Mouse (Mus musculus) liver, embryonic 14.5 days (tissue): Measurements from ENCODE around the gene Tardbp. TPM values are rescaled to one million over a fixed set of nuclear protein-coding genes. Genes with fewer than 3 reads are reported as not detected.

Experiments used
- ATAC-seq: fragments of 200-750 bp; cut with Nextera tagmentation; 2 replicates; pipeline ENCODE4 v1.8.0; 2017; ENCODE audit warnings: moderate number of reproducible peaks, mild to moderate bottlenecking, moderate library complexity; ENCODE audit not compliant: insufficient read depth
- DNase-seq, 3 experiments: peaks; one replicate each; pipeline ENCODE4 v3.0.0-alpha.2; 2012 to 2013; ENCODE audit warnings: low read depth in 3 of 3, low spot score in 3 of 3
- H3K27ac ChIP-seq: fragments of 300-500 bp; sonication (generic); 2 replicates; pipeline ENCODE4 v1.5.1; 2014; ENCODE audit warnings: moderate library complexity, mild to moderate bottlenecking, control low read depth, inconsistent platforms
- H3K27me3 ChIP-seq: fragments of 300-500 bp; sonication (generic); 2 replicates; pipeline ENCODE4 v1.6.1; 2014; ENCODE audit warnings: mild to moderate bottlenecking, low read length, moderate library complexity; ENCODE audit not compliant: control insufficient read depth, insufficient read depth
- H3K36me3 ChIP-seq: fragments of 300-500 bp; sonication (generic); replicated peaks from 2 replicates; pipeline ENCODE4 v1.6.1; 2014; ENCODE audit warnings: low read depth; ENCODE audit not compliant: control insufficient read depth, insufficient read depth
- H3K4me1 ChIP-seq, 2 experiments: fragments of 200-500 bp in 1 of 2; fragments of 300-500 bp in 1 of 2; sonication (generic) in 1 of 2; replicated peaks; 2 replicates each; pipeline ENCODE4 v1.6.1; 2012 to 2014; ENCODE audit warnings: antibody characterized with exemption in 1 of 2, inconsistent platforms in 1 of 2, low read length in 1 of 2; ENCODE audit not compliant: control insufficient read depth in 2 of 2, insufficient read depth in 2 of 2
- H3K4me2 ChIP-seq: fragments of 300-500 bp; sonication (generic); 2 replicates; pipeline ENCODE4 v1.6.1; 2014; ENCODE audit warnings: low read depth, mild to moderate bottlenecking, control low read depth, moderate library complexity
- H3K4me3 ChIP-seq, 2 experiments: fragments of 200-500 bp in 1 of 2; fragments of 300-500 bp in 1 of 2; sonication (generic) in 1 of 2; 2 replicates each; pipeline ENCODE4 v1.5.1; 2012 to 2014; ENCODE audit warnings: low read depth in 2 of 2, low read length in 2 of 2, mild to moderate bottlenecking in 2 of 2, control low read depth in 1 of 2, inconsistent platforms in 1 of 2, moderate library complexity in 1 of 2; ENCODE audit not compliant: insufficient read depth in 1 of 2
- H3K9ac ChIP-seq: fragments of 300-500 bp; sonication (generic); replicated peaks from 2 replicates; pipeline ENCODE4 v1.6.1; 2014; ENCODE audit warnings: mild to moderate bottlenecking, control low read depth, moderate library complexity
- H3K9me3 ChIP-seq: fragments of 300-500 bp; sonication (generic); 2 replicates; pipeline ENCODE4 v1.6.1; 2016; ENCODE audit warnings: low read length, mixed read lengths; ENCODE audit not compliant: control insufficient read depth
- CTCF ChIP-seq: IDR thresholded peaks from 2 replicates; pipeline ENCODE4 v1.5.1; 2016; ENCODE audit warnings: antibody characterized with exemption, low read depth, control low read depth
- EP300 ChIP-seq: IDR thresholded peaks from 2 replicates; pipeline ENCODE4 v1.6.1; 2016; ENCODE audit warnings: antibody characterized with exemption, low read depth
- WGBS: fragments of 180-500 bp; shearing (Covaris S2); extraction: QIAGEN DNeasy Blood & Tissue Kit; methylation state at CpG from one replicate; pipeline ENCODE4 v1.1.7; 2014; ENCODE audit not compliant: insufficient replicate concordance; 5-methylcytosine and 5-hydroxymethylcytosine counted together
- polyA plus RNA-seq, 2 experiments: library from polyadenylated mRNA; depleted of rRNA in 1 of 2; stranded (reverse) in 1 of 2; unstranded in 1 of 2; fragments of >200 nt; fragmentation: Nextera tagmentation in 1 of 2; extraction: Ambion mirVana in 1 of 2; gene quantifications; 2 replicates each; pipeline versions ENCODE4 v1.2.1 to v1.2.3; 2012 to 2014

Gene Tardbp
- polyA plus RNA-seq, 2 experiments = 80.3 to 260 TPM

- peaks cover 3% of the 10 kb centered on the region for H3K27me3 ChIP-seq
- 59% methylated on average over 13 of the region's 13 CpGs for WGBS
- ATAC-seq (no peak), DNase-seq (no peak)
- no peak for TF ChIP-seq CTCF
- no peak for TF ChIP-seq EP300
- H3K4me2 ChIP-seq = no peak overlapping the region
- no peaks in the 10 kb centered on the region for H3K9me3 ChIP-seq
- H3K4me3 ChIP-seq = no peak overlapping the region
- H3K9ac ChIP-seq = no peak overlapping the region
- no peaks in the 10 kb centered on the region for H3K36me3 ChIP-seq
- peaks cover 0 to 4% of the 10 kb centered on the region in 2 experiments; a peak in 2 of 4 replicates for H3K4me1 ChIP-seq
- H3K27ac ChIP-seq = no peak overlapping the region
Measured at GRCm38 (mm10) chr4:148657776-148658175, 31.0 kb upstream of the Tardbp start.

- DNase-seq = no peak
- ATAC-seq = no peak
- H3K36me3 ChIP-seq = no peaks in the 10 kb centered on the region
- H3K27ac ChIP-seq = no peak overlapping the region
- no peak overlapping the region for H3K4me3 ChIP-seq
- 0 out of 4 replicates have a peak, but pooled peaks cover 0 to 2% of the 10 kb centered on the region in 2 experiments for H3K4me1 ChIP-seq
- no peak for TF ChIP-seq EP300
- no peak for TF ChIP-seq CTCF
- H3K9me3 ChIP-seq = no peaks in the 10 kb centered on the region
- H3K9ac ChIP-seq = no peak overlapping the region
- WGBS = 45% methylated on average over 15 of the region's 15 CpGs
- no peaks in the 10 kb centered on the region for H3K27me3 ChIP-seq
- H3K4me2 ChIP-seq = no peak overlapping the region
Measured at GRCm38 (mm10) chr4:148656691-148657258, 30.0 kb upstream of the Tardbp start.

- WGBS = 78% methylated on average over 18 of the region's 18 CpGs
- H3K4me2 ChIP-seq = no peak overlapping the region
- H3K36me3 ChIP-seq = no peaks in the 10 kb centered on the region
- ATAC-seq (0 out of 2 replicates have a peak, but pooled peaks have one; percentile 23), DNase-seq (no peak)
- H3K27me3 ChIP-seq = no peaks in the 10 kb centered on the region
- no peak overlapping the region for H3K27ac ChIP-seq
- H3K9ac ChIP-seq = no peak overlapping the region
- 0 out of 4 replicates have a peak, but pooled peaks cover 0 to 2% of the 10 kb centered on the region in 2 experiments for H3K4me1 ChIP-seq
- H3K9me3 ChIP-seq = no peaks in the 10 kb centered on the region
- no peak overlapping the region for H3K4me3 ChIP-seq
- TF ChIP-seq CTCF (peak; percentile 82), EP300 (no peak)
Measured at GRCm38 (mm10) chr4:148654701-148655398, 28.0 kb upstream of the Tardbp start.

- ATAC-seq (no peak), DNase-seq (no peak)
- Histone ChIP-seq H3K9ac (no peak overlapping the region), H3K27ac (no peak overlapping the region), H3K27me3 (no peaks in the 10 kb centered on the region), H3K4me2 (no peak overlapping the region), H3K36me3 (no peaks in the 10 kb centered on the region), H3K9me3 (no peaks in the 10 kb centered on the region), H3K4me3 (no peak overlapping the region), H3K4me1 (no peaks in the 10 kb centered on the region)
- TF ChIP-seq CTCF (no peak), EP300 (no peak)
- 66% methylated on average over 9 of the region's 9 CpGs for WGBS
Measured at GRCm38 (mm10) chr4:148651045-148651444, 24.2 kb upstream of the Tardbp start.

GRCm38 (mm10) chr4:148649309-148649708 is 22.5 kb upstream of the Tardbp start:
- WGBS = 43% methylated on average over 3 of the region's 3 CpGs
- no peak overlapping the region for H3K4me2 ChIP-seq
- no peak overlapping the region for H3K9ac ChIP-seq
- no peak overlapping the region for H3K4me3 ChIP-seq
- DNase-seq = no peak
- ATAC-seq = no peak
- TF ChIP-seq CTCF (peak; percentile 63), EP300 (no peak)
- no peaks in the 10 kb centered on the region for H3K27me3 ChIP-seq
- no peaks in the 10 kb centered on the region for H3K36me3 ChIP-seq
- H3K27ac ChIP-seq = no peak overlapping the region
- H3K9me3 ChIP-seq = no peaks in the 10 kb centered on the region
- no peaks in the 10 kb centered on the region for H3K4me1 ChIP-seq
